Mouse (Mus musculus) kidney, adult 2 months (tissue): ENCODE measurements around the gene Rab4a.

Experiments used
- CTCF ChIP-seq: fragments of 200-500 bp; conservative IDR thresholded peaks from 2 replicates; pipeline ENCODE4 v1.5.1; 2011; ENCODE audit warnings: low read depth, mild to moderate bottlenecking, control low read depth, low read length, moderate library complexity, mixed read lengths; ENCODE audit not compliant: insufficient read depth, insufficient read length
- POLR2A ChIP-seq: fragments of 200-500 bp; IDR thresholded peaks from one replicate; pipeline ENCODE4 v1.6.1; 2011; ENCODE audit warnings: low read depth, low read length, control low read depth

GRCm38 (mm10) chr8:123851590-123851989, 45.8 kb downstream of the Rab4a start:
- TF ChIP-seq POLR2A (no peak), CTCF (no peak)
